Mouse (Mus musculus) embryo, embryonic 10 days (tissue): ENCODE results near the gene Chit1.
A peak's percentile ranks its signal among the peaks of the same experiment; 100 is the strongest.

Experiments used
- DNase-seq: peaks from one replicate; pipeline ENCODE4 v3.0.0-alpha.2; 2015; ENCODE audit warnings: low spot score

The Chit1 gene

GRCm38 (mm10) chr1:134188217-134188616 is 77.2 kb downstream of the Chit1 start:
- DNase-seq = no peak

GRCm38 (mm10) chr1:134188989-134189729 is 78.1 kb downstream of the Chit1 start:
- DNase-seq = no peak

- no peak for DNase-seq
Observed at GRCm38 (mm10) chr1:134191192-134191591, 80.2 kb downstream of the Chit1 start.

- no peak for DNase-seq
Observed at GRCm38 (mm10) chr1:134192024-134192423, 81.0 kb downstream of the Chit1 start.

- no peak for DNase-seq
Observed at GRCm38 (mm10) chr1:134193126-134193525, 82.1 kb downstream of the Chit1 start, which contains the start of gene Mybph. Gene Mybph (plus strand): TSS chr1:134193448.

GRCm38 (mm10) chr1:134193674-134194197 is 82.7 kb downstream of the Chit1 start:
- DNase-seq = no peak

- no peak for DNase-seq
Observed at GRCm38 (mm10) chr1:134194298-134195022, 83.4 kb downstream of the Chit1 start.

- peak; percentile 31 for DNase-seq
Observed at GRCm38 (mm10) chr1:134195117-134195516, 84.1 kb downstream of the Chit1 start.

GRCm38 (mm10) chr1:134195571-134195970 is 84.5 kb downstream of the Chit1 start:
- DNase-seq = no peak

GRCm38 (mm10) chr1:134195979-134196378 is 84.9 kb downstream of the Chit1 start:
- DNase-seq = no peak

- DNase-seq = peak; percentile 27
Observed at GRCm38 (mm10) chr1:134196386-134196785, 85.3 kb downstream of the Chit1 start.

GRCm38 (mm10) chr1:134197325-134197982 is 86.4 kb downstream of the Chit1 start:
- no peak for DNase-seq

GRCm38 (mm10) chr1:134198197-134198995 is 87.4 kb downstream of the Chit1 start:
- no peak for DNase-seq

GRCm38 (mm10) chr1:134200481-134200880 is 89.4 kb downstream of the Chit1 start:
- no peak for DNase-seq
